Mouse (Mus musculus) neural tube, embryonic 13.5 days (tissue): ENCODE data around the gene Prokr2. TPM values are rescaled to one million over a fixed set of nuclear protein-coding genes. Genes with fewer than 3 reads are reported as not detected.
"Not testable (repeated sequence)": the region's sequence is repeated elsewhere in the genome, so short reads cannot be mapped to it uniquely, and the experiment has no call there.

ENCODE experiments used
- ATAC-seq: fragments of 200-750 bp; cut with Nextera tagmentation; 2 replicates; pipeline ENCODE4 v1.8.0; 2017; ENCODE audit warnings: low read depth, mild to moderate bottlenecking, moderate TSS enrichment, moderate library complexity
- H3K27ac ChIP-seq: fragments of 300-500 bp; sonication (generic); replicated peaks from 2 replicates; pipeline ENCODE4 v1.5.1; 2015; ENCODE audit warnings: moderate library complexity, mild to moderate bottlenecking, inconsistent platforms
- H3K27me3 ChIP-seq: fragments of 300-500 bp; sonication (generic); 2 replicates; pipeline ENCODE4 v1.6.1; 2015; ENCODE audit warnings: mild to moderate bottlenecking, inconsistent platforms
- H3K36me3 ChIP-seq: fragments of 300-500 bp; sonication (generic); 2 replicates; pipeline ENCODE4 v1.6.1; 2015; ENCODE audit warnings: mild to moderate bottlenecking, inconsistent platforms
- H3K4me1 ChIP-seq: fragments of 300-500 bp; sonication (generic); replicated peaks from 2 replicates; pipeline ENCODE4 v1.6.1; 2015; ENCODE audit warnings: inconsistent platforms
- H3K4me2 ChIP-seq: fragments of 300-500 bp; sonication (generic); 2 replicates; pipeline ENCODE4 v1.6.1; 2015; ENCODE audit warnings: inconsistent platforms, mild to moderate bottlenecking, moderate library complexity
- H3K4me3 ChIP-seq: fragments of 300-500 bp; sonication (generic); 2 replicates; pipeline ENCODE4 v1.5.1; 2015; ENCODE audit warnings: mild to moderate bottlenecking, inconsistent platforms
- H3K9ac ChIP-seq: fragments of 300-500 bp; sonication (generic); 2 replicates; pipeline ENCODE4 v1.6.1; 2015; ENCODE audit warnings: moderate library complexity, mild to moderate bottlenecking, inconsistent platforms
- H3K9me3 ChIP-seq: fragments of 300-500 bp; sonication (generic); 2 replicates; pipeline ENCODE4 v1.6.1; 2016; ENCODE audit warnings: inconsistent platforms
- WGBS: fragments of 180-500 bp; shearing (Covaris S2); methylation state at CpG from one replicate; pipeline ENCODE4 v1.1.7; 2015; 5-methylcytosine and 5-hydroxymethylcytosine counted together
- polyA plus RNA-seq: library from polyadenylated mRNA; unstranded; fragments of >200 nt; fragmentation: Nextera tagmentation; extraction: Ambion mirVana; gene quantifications from 2 replicates; pipeline ENCODE4 v1.2.1, GENCODE M21; 2015

The Prokr2 gene
- polyA plus RNA-seq, 1 experiment from 2014 or later = 1.4 TPM

DNA sequence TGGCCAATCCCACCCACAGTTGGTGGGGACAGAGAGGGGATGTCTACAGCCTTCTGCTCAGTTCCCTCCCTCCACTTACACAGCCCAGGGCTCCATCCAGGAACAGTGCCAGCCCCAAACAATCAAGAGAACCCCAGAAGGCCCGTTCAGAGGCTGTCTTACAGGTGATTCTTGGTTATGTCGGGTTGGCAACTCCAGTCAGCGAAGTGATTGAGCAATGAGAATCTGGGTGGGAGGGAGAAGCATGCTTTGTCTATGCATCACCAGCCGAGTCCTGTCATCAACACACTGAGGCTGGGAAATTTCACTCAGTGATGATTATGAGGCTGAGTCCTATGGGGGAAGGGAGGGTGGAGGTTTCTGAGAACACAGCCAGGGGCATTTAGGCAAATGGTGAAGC, 61.7 kb downstream of the Prokr2 start:
- H3K27ac ChIP-seq = no peak overlapping the region
- no peak for ATAC-seq
- 65% methylated on average over 4 of the region's 4 CpGs for WGBS
- no peaks in the 10 kb centered on the region for H3K36me3 ChIP-seq
- no peak overlapping the region for H3K4me3 ChIP-seq
- H3K4me1 ChIP-seq = no peaks in the 10 kb centered on the region
- H3K9me3 ChIP-seq = no peaks in the 10 kb centered on the region
- H3K9ac ChIP-seq = no peak overlapping the region
- H3K4me2 ChIP-seq = no peak overlapping the region
- no peaks in the 10 kb centered on the region for H3K27me3 ChIP-seq

DNA sequence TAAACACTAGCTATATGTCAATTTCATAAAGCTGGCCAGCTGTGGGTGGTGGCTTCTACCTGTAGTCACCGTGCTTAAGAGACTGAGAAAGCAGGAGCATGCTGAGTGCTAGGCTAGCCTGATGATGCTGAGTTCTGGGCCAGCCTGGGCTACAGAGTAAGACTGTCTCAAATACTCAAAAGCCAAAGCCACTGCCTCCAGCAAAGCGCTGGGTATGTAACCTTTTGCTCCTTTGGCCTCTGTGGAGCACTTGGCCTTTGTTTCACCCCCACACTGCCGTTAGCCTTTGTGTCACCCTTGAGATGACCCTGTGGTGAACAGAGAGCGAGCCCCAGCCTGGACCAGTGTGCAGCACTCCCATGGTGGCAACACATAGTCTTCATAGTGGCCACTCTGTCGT, 64.7 kb downstream of the Prokr2 start:
- ATAC-seq = no peak
- Histone ChIP-seq H3K4me1 (no peaks in the 10 kb centered on the region), H3K9me3 (no peaks in the 10 kb centered on the region), H3K9ac (no peak overlapping the region), H3K4me3 (no peak overlapping the region), H3K27ac (no peak overlapping the region), H3K4me2 (no peak overlapping the region), H3K27me3 (no peaks in the 10 kb centered on the region), H3K36me3 (no peaks in the 10 kb centered on the region)
- WGBS = 61% methylated on average over 5 of the region's 5 CpGs

DNA sequence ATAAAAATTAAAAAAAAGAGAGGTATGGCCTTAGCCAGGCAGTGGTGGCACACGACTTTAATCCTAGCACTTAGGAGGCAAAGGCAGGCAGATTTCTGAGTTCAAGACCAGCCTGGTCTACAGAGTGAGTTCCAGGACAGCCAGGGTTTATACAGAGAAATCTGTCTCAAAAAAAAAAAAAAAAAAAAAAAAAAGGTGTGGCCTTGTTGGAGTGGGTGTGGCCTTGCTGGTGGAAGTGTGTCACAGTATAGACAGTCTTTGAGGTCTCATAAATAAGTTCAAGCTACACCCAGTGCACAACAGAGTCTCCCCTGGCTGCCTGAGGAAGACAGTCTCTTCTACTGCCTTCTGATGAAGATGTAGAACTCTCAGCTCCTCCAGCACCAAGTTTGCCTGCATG, 68.1 kb downstream of the Prokr2 start:
- no peaks in the 10 kb centered on the region for H3K36me3 ChIP-seq
- H3K27me3 ChIP-seq = no peaks in the 10 kb centered on the region
- H3K4me3 ChIP-seq = no peak overlapping the region
- WGBS = 94% methylated on average over 1 of the region's 1 CpGs
- ATAC-seq = no peak
- H3K27ac ChIP-seq = no peak overlapping the region
- no peaks in the 10 kb centered on the region for H3K9me3 ChIP-seq
- H3K4me2 ChIP-seq = no peak overlapping the region
- no peaks in the 10 kb centered on the region for H3K4me1 ChIP-seq
- no peak overlapping the region for H3K9ac ChIP-seq

DNA sequence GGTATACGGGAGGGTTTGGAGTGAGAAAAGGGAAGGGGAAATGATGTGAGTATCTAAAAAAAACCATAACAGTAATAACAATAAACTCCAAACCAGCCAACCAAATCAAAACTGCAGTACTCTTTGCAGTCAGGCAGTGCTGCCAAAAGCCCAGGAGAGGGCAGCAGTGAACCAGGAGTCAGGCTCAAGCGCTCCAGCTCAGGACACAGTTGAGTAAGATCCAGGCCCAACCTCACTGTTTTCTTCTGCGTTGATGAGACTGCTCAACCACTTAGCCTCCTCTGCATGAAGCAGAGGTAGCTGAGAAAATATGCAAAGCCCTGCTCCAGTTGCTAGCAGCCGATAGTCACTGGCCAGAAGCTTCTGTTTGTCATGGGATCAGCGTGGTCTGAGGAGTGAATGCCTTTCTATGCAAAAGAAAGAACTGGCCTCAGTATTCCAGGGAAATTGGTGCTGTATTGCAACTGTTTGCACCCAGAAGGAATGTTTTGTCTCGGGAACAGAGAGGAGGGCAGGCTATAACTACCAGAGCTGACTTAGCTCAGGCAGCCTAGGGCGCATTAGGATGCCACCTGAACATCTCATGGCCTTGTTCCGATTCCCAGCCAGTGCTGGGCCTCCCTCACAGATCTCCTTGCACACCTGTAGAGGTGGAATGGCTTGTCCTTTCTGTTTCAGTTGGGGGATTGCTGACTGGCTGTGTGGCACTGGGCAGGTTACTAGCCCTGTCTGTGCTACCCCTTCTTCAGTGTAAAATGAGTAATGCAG, 69.0 kb downstream of the Prokr2 start:
- H3K4me1 ChIP-seq = no peaks in the 10 kb centered on the region
- peak; percentile 77; the same call in 1 of the 2 replicates for ATAC-seq
- H3K27me3 ChIP-seq = no peaks in the 10 kb centered on the region
- H3K4me2 ChIP-seq = no peak overlapping the region
- H3K9ac ChIP-seq = no peak overlapping the region
- no peak overlapping the region for H3K4me3 ChIP-seq
- no peak overlapping the region for H3K27ac ChIP-seq
- WGBS = 39% methylated on average over 8 of the region's 8 CpGs
- H3K36me3 ChIP-seq = peaks cover 5% of the 10 kb centered on the region; the same call in 1 of the 2 replicates
- no peaks in the 10 kb centered on the region for H3K9me3 ChIP-seq

- H3K9me3 ChIP-seq, H3K27ac ChIP-seq, H3K4me3 ChIP-seq, H3K4me1 ChIP-seq, ATAC-seq, H3K9ac ChIP-seq, H3K4me2 ChIP-seq, H3K27me3 ChIP-seq: not testable (repeated sequence)
- WGBS = 85% methylated on average over 8 of the region's 8 CpGs
- H3K36me3 ChIP-seq = peaks cover 24% of the 10 kb centered on the region
Observed at GRCm38 (mm10) chr2:132314057-132314456, 71.2 kb downstream of the Prokr2 start.

- no peaks in the 10 kb centered on the region for H3K9me3 ChIP-seq
- H3K36me3 ChIP-seq = peaks cover 28% of the 10 kb centered on the region
- no peak overlapping the region for H3K4me3 ChIP-seq
- H3K9ac ChIP-seq = no peak overlapping the region
- no peaks in the 10 kb centered on the region for H3K27me3 ChIP-seq
- no peak overlapping the region for H3K27ac ChIP-seq
- peak; percentile 22 for ATAC-seq
- no peak overlapping the region for H3K4me2 ChIP-seq
- 91% methylated on average over 2 of the region's 2 CpGs for WGBS
- no peaks in the 10 kb centered on the region for H3K4me1 ChIP-seq
Observed at GRCm38 (mm10) chr2:132313568-132313967, 71.7 kb downstream of the Prokr2 start.

- Histone ChIP-seq H3K36me3 (peaks cover 38% of the 10 kb centered on the region), H3K9ac (no peak overlapping the region), H3K4me2 (no peak overlapping the region), H3K4me3 (no peak overlapping the region), H3K4me1 (no peaks in the 10 kb centered on the region), H3K9me3 (no peaks in the 10 kb centered on the region), H3K27ac (no peak overlapping the region), H3K27me3 (no peaks in the 10 kb centered on the region)
- ATAC-seq = no peak
- 82% methylated on average over 5 of the region's 5 CpGs for WGBS
Observed at GRCm38 (mm10) chr2:132312616-132313015, 72.6 kb downstream of the Prokr2 start.

DNA sequence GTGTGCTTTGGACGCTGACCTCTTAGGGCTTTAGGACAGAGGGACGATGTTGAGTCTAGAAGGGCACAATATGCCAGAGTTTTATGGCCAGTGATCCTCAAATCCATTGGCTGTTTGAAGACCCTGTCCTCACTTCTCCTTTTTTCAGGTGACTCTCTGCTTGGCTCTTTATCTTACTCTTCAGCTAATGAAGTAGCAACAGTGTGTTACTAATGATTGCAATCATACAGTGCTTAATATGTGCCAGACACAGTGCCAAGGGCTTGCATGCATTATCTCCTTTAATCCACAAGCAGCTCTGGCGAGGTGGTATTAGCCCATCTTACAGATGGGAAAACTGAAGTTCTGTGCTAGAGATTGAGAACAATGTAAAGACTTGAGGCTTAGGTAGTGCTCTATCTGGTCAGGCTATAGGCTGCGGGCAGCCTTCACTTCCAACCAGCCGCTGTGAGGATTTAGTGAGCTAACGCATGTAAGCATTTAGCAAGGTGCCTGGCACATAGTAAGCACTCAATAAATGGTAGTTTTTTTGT, 75.8 kb downstream of the Prokr2 start:
- H3K4me1 ChIP-seq = no peaks in the 10 kb centered on the region

DNA sequence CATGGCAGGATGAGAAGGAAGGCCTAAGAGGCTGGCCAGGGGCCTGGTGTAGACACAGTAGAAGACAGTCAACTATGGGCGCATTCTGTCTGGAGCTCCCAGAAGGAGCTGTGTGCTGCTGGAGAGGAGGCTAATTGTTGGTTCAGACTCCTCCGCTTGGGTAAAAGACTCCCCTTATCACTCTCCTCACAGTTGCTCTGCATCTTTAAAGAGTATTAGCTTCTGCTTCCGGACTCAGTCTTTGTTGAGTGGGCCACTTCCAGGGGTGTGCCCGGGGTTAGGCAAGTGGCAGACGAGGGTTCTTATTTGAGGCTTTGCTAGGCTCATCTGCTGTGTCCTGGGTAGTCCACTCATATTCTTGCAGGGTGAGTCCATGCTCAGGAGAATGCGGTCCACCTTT, 76.4 kb downstream of the Prokr2 start:
- 97% methylated on average over 6 of the region's 6 CpGs for WGBS

More for the DNA sequence above, 75.8 kb downstream of the Prokr2 start:
- no peaks in the 10 kb centered on the region for H3K9me3 ChIP-seq
- no peak overlapping the region for H3K4me2 ChIP-seq
- WGBS = 93% methylated on average over 6 of the region's 6 CpGs
- no peak for ATAC-seq
- no peak overlapping the region for H3K4me3 ChIP-seq
- H3K36me3 ChIP-seq = peaks cover 67% of the 10 kb centered on the region
- H3K9ac ChIP-seq = no peak overlapping the region
- H3K27me3 ChIP-seq = no peaks in the 10 kb centered on the region
- no peak overlapping the region for H3K27ac ChIP-seq

DNA sequence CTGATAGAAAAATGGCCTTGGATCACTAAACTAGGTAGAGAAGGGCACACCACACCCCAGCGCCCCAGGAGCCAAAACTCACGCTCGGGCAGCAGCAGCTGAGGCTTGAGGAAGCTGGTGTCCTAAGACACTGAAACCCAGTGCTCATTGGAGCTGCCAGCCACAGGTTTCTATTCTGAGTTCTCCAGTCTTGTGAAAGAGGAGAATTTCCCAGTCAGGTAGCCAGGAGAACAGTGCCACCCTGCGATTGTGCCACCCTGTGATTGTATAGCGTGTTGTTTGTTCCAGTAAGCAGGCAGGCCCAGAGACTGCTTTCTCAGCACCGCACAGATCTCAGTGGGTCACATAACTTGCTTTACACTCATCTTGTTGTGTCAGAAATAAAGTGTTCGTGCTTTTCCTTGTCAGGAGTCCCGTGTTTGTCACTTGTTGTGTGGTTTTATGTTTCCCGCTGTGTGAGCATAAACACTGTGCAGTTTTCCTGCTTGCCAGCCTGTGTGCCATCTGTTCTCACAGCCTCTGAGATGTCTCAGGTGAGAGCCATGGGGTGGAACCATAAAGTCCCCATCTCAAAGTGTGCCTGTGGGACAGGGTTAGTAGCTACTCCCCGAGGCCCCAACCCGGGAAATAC, 77.9 kb downstream of the Prokr2 start:
- no peak for ATAC-seq
- Histone ChIP-seq H3K4me1 (no peaks in the 10 kb centered on the region), H3K4me2 (no peak overlapping the region), H3K36me3 (peaks cover 88% of the 10 kb centered on the region), H3K9me3 (no peaks in the 10 kb centered on the region), H3K4me3 (no peak overlapping the region), H3K27ac (no peak overlapping the region), H3K27me3 (no peaks in the 10 kb centered on the region), H3K9ac (no peak overlapping the region)
- WGBS = 95% methylated on average over 11 of the region's 11 CpGs

More for the DNA sequence above, 76.4 kb downstream of the Prokr2 start:
- H3K4me1 ChIP-seq = no peaks in the 10 kb centered on the region
- H3K4me2 ChIP-seq = no peak overlapping the region
- no peak overlapping the region for H3K9ac ChIP-seq
- H3K27me3 ChIP-seq = no peaks in the 10 kb centered on the region
- ATAC-seq = no peak
- H3K9me3 ChIP-seq = no peaks in the 10 kb centered on the region
- peaks cover 73% of the 10 kb centered on the region for H3K36me3 ChIP-seq
- no peak overlapping the region for H3K27ac ChIP-seq
- no peak overlapping the region for H3K4me3 ChIP-seq

- Histone ChIP-seq H3K4me3 (no peak overlapping the region), H3K9ac (no peak overlapping the region), H3K4me2 (no peak overlapping the region), H3K36me3 (peaks cover 95% of the 10 kb centered on the region), H3K27ac (no peak overlapping the region), H3K4me1 (no peaks in the 10 kb centered on the region), H3K27me3 (no peaks in the 10 kb centered on the region), H3K9me3 (no peaks in the 10 kb centered on the region)
- ATAC-seq = no peak
- 67% methylated on average over 4 of the region's 4 CpGs for WGBS
Observed at GRCm38 (mm10) chr2:132305988-132306387, 79.3 kb downstream of the Prokr2 start.

DNA sequence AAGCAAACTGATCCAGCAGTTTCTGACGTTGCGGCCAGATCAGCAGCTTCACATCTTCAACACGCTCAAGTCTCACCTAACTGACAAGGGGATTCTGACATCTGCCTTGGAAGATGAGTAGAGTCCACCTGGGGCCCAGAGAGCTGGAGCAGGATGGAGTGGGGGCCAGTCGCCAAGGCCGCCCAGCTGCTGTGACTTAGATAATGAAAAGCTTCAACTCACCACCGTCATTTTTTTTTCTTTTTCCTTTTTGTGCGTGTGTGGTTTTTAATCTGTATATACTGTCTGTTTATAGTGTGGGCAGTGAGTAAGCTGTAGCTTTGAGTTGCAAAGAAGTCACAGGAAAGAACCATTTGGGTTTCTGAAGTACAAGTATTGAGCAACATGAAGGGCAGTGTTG, 80.1 kb downstream of the Prokr2 start:
- H3K36me3 ChIP-seq = peaks cover 89% of the 10 kb centered on the region
- H3K4me2 ChIP-seq = no peak overlapping the region
- H3K4me3 ChIP-seq = no peak overlapping the region
- WGBS = 95% methylated on average over 7 of the region's 7 CpGs
- no peaks in the 10 kb centered on the region for H3K9me3 ChIP-seq
- no peak overlapping the region for H3K9ac ChIP-seq
- no peaks in the 10 kb centered on the region for H3K27me3 ChIP-seq
- no peaks in the 10 kb centered on the region for H3K4me1 ChIP-seq
- no peak for ATAC-seq
- no peak overlapping the region for H3K27ac ChIP-seq
